Mouse (Mus musculus) cerebellum, postnatal 25 days (tissue): ENCODE data around the gene Polr2f.

Experiments
- DNase-seq, 2 experiments: peaks; one replicate each; pipeline ENCODE4 v3.0.0; 2021; ENCODE audit warnings: mixed read lengths in 2 of 2

The Polr2f gene

GRCm38 (mm10) chr15:79162822-79163221 lies 22.0 kb downstream of the Polr2f start:
- DNase-seq = no peak

- DNase-seq = no peak
Observed at GRCm38 (mm10) chr15:79164251-79164650, 23.4 kb downstream of the Polr2f start.

DNA sequence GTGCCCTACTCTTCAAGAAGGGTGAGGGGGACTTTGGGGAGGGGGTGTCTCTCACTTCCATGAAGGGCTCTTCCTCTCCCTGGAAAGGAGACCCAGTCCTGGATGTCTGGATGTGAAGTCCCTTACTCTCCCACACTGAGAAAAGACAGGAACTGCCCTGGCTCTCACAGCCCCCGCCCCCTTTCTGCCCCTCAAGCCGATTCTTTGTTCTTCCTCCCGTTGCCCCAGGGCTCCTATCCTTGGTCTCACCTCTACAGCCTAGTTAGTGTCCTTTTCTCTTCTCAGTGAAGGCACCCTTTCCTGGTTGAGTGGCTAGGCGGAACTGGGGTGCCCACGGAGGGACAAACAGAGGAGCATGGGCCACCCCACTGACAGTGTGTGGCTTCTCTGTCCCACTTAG lies 24.3 kb downstream of the Polr2f start, which contains the start of gene Sox10:
Gene Sox10 (minus strand): TSS at position 101 of the 400 bp plus-strand sequence.
- DNase-seq = no peak

GRCm38 (mm10) chr15:79166712-79167111 lies 25.9 kb downstream of the Polr2f start:
- peak in 1 of 2 experiments; percentile 35 for DNase-seq

- DNase-seq = no peak
Observed at GRCm38 (mm10) chr15:79176905-79177304, 36.1 kb downstream of the Polr2f start.

DNA sequence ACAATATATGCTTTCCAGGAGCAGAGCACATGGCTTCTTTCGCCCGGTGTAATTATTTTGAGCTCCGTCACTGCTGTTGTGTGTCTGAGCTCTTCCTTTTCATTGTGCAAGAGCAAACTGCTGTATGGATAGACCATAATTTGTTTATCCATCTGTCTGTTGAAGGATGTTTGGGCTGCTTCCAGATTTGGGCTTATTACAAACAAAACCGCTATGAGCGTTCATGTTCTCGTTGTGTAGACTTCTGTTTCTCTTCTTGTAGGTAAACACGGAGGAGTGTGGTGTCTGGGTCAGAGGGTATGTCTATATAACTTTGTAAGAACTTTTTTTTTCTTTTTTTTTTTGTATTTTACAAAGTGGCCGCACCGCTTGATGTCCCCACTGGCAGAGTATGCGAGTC lies 44.4 kb downstream of the Polr2f start:
- DNase-seq = no peak

DNA sequence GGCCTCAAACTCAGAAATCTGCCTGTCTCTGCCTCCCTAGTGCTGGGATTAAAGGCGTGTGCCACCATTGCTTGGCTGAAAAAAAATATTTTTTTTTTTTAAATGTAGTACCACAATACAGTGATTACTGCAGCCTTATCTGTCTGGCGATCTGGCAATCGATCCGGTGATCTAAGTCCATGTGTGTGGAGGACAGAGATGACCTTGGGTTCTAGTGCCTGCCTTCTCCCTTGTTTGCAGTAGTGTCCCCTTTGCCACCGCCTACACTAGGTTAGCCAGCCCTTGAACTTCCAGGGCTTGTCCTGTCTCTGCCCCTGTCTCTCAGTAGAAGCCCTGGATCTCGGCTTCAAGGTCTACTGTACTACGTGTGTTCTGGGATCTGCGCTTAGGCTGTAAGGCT lies 47.0 kb downstream of the Polr2f start:
- no peak for DNase-seq

DNA sequence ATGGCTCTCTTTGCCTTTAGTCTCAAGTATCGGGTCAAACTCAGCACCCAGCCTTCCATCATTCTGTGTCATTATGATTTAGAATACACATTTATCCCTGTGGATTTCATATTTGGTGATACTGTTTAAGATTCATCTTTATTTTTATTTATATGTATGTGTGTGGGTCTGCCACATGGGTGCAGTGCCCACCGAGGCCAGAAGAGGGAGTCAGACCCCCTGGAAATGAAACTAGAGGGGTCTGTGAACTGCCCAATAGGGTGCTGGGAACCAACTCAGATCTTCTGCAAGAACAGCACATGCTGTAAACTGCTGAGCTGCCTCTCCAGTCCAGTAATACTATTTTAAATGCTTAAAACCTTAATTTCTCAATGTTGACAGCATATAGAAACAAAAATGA lies 50.6 kb downstream of the Polr2f start:
- no peak for DNase-seq

DNA sequence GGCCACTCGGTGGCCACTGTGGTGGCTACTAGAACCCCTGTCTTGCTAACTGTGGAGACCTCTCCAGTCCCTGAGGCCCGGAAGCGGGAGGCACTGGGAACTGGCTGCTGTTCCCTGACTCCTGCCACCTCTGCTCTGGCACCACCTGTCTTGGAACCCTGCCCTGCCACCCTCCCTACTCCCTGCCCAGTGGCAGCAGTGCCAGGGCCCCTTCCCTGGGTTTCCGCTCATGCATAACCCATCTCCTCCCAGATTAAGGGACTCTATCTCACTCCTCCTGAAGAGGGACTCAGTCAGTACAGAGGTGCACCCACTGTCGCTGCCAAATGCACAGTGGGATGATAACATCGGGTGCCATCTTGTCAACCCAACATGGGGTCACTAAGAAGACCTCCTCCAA lies 51.6 kb downstream of the Polr2f start:
- no peak for DNase-seq

DNA sequence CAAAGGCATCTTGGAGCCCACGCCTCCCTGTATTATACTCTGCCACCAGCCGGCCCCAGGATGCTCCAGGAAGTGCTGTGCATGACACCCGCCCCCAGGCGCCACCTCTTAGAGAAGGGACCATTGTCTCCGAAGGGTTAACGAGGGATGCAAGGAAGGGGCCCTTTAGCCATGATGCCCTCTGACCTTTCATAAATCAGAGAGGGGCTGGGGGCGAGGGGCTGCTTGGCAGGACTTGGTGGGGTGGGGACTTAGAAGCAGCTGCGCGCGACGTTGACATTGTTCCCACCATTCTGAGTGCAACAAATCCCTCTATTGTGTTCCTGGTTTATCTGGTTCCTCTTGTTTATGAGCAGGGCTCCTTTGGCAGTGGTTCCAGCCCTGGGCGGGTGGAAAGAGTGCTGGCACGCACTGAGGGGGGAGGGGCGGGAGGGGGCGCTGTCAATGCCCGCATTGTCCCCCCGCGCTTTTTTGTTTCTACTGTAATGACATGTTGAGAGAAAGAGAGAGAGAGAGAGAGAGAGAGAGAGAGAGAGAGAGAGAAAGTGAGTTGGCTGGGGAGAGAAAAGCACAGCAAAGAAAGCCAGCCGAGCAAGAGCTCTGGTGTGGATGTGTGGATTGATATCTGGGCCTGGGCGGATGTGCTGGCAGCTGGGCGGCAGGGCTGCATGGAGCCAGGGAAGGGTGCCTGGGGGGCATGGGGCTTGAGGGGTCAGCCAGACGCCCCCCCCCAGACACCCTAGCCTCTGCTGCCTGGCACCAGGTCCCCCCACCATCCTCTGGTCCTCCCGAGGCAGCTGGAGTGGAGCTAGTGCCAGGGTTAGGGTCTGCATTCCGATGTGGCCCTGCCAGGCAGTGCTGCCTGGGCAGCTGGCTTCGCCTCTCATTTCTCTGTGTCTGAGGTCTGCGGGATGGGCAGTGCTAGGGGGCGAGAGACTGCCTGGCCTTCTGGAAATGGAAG lies 52.4 kb downstream of the Polr2f start:
- DNase-seq = peak in 1 of 2 experiments; percentile 38

DNA sequence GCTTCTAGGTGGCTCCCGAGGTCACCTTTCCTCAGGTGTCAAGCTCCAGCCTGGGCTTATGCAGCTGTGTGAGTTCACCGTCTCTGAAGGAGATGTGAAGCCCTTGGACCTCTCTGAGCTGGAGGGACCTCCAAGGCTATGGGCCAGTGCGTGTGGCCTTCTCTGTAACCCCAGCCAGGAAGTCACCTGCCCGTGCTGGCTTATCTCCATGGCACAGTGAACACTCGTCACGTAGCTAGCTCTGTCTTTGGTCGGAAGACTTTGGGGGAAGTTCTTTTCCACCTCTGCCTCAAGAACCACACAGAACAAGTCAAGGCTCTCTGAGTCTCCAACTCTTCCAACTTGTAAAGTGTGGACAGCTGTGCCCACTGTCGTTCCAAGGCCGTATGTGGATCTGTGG lies 53.2 kb downstream of the Polr2f start:
- DNase-seq = no peak

- no peak for DNase-seq
Observed at GRCm38 (mm10) chr15:79194946-79195345, 54.1 kb downstream of the Polr2f start.

DNA sequence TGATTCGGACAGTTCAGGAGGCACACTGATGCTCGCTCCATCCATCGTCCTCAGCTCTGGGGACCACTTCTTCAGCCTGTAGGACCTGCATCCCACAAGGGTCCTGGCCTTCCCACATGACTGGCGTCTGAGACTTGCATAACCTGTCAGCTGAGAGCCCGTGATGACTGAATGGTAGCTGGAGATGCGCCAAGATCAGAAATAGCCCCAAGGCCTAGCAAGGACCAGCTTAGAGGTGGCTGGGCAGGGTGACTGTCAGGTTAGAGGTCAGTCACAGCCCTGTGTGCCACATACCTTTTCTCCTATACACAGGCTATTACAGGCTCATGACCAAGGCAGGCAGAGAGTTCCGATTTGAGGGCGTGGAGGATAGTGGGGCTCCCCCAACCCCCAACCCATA lies 54.7 kb downstream of the Polr2f start:
- DNase-seq = no peak

DNA sequence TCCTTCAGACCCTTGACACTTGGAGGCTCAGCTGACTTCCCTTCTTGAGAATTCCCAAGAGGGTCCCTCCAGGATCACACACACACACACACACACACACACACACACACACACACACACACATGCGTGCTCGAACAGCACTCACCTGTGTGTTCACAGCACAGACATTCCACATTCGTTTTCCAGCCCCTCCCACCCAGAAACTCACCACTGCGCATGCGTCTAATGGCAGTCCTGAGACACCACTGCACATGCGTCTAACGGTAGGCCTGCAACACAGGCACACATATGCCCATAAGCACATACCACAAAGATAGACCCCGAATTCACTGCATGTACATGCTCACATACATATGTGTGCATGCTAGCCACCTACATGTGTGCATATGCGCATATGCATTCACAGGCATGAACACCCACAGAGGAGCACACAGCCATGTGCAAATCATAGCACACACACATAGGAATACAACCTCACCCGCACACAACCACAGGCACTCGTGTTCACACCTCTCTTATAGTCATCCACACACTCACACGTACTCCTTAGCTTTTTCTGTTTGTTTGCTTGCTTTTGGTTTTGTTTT lies 58.7 kb downstream of the Polr2f start:
- no peak for DNase-seq
